Mouse (Mus musculus): Measurements from ENCODE around the gene Ezh1.

The Ezh1 gene

DNA sequence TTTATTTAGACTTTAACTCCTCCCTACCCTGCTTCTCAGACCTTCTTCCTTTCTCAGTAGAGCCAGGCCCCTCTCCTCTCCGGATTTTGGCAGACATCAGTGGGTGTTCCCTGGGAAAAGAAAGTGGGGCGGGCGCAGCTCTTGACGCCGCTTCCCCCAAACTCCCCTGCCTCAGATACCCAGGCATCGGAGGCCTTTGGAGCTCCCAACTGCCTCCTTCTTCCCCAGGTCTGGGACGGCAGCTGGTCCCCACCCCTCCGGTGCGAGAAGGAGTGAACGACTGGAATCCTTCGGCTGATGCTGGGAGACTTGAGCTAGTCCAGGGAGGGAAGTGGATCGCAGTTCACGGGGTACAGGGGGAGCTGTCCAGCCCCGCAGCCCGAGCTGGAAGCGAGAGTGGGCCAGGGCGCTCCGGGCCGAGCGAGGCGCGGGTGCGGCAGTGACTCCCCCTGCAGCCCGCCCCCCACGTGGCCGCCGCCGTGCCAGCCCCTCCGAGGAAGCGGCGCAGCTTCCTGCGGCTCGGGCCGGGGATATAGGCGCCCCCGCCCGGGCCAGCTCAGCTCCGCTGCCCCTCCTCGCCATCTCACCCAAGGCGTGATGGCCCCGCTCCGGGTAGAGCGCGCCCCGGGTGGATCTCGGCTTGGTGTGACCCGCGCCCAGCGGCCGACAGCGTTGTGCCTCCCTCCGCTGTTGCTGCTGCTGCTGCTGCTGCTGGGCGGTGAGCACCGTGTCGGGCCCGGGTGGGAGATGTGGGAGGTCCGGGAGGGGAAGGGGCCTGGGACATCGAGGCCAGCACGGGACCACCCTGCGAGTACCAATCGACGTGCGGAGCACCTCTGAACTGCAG lies 19.8 kb upstream of the Ezh1 start, which contains the start of gene Ramp2:
TSS of gene Ramp2 (plus strand) at position 174 of the 847 bp plus-strand sequence.
- DNase-seq = peak in 1 of 2 experiments; percentile 28

DNA sequence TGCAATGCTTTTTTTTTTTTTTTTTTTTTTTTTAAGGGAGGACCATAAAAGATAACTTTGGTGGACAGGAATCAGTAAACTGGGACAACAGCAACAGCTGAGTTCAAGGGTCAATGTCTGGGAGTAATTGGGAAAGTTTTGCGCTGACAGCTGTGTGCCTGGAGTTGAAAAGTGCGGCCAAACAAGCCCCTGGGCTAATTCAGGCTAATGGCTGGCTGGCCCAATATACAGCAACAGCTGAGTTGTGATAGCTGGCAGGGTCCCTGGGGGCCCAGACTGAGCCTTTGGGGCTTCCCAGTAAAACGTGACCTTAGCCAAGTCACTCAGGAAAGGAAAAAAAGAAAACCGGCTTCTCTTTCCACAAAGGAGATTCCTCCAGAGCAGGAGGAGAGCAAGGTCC lies 18.8 kb upstream of the Ezh1 start:
- no peak for DNase-seq

DNA sequence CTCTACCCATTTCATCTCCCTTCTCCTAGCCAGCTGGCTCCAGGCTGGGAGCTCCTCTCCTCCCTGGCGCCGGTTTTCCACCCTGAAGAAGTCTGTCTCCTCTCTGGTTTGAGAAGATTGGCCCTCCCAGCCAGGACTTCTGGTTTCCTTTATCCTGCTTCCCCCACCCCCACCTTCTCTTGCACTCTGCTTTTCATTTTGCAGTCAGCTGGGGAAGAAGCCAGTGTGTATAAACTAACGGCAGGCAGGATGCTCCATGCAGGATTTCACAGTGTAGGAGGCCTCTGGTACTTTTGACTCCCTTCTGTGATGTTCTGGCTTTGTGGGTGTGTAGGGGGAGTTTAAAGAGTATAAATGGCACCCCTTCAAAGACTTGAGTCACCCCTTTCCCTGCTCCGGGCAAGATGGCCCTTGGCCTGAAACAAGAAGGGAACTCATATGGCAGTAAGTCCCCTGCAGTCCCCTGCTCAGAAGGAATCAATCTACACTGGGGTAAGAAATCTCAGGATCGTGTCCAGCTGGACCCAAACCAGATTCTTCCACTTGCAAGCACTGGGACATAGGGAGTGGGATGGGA lies 11.9 kb upstream of the Ezh1 start:
- DNase-seq = no peak

DNA sequence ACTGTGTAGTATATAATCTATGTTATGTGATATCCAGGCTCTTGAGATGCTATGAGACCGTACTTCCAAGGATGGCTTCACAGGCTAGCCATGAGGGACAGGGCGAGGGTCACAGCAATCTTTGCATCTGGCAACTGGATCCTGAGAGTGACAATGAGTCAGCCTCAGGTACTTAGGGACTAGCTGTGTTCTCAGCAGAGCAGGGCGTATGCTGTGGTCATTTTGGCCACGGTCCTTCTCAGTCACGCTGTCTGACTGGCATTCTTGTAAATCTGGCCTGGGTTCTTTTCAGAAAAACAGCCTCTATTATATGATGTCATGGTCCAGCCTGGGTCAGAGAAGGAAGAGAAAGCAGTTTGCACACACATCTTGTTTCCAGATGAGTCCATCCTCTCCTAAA lies 10.5 kb upstream of the Ezh1 start:
- no peak for DNase-seq

DNA sequence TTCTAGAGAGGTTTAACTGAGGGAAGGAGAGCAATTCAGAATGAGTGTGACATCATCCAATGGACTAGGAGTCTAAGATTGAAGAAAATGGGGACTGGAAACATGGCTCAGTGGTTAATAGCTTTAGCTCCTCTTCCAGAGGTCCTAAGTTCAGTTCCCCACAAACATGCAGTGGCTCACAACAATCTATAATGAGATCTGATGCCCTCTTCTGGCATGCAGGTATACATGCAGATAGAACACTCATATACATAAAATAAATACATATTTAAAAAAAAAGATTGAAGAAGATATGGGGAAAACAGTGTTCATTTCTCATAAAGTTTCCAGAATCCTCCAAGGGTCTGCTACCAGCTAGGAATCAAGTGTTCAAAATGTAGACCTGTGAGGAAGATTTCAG lies 9.2 kb upstream of the Ezh1 start:
- no peak for DNase-seq

DNA sequence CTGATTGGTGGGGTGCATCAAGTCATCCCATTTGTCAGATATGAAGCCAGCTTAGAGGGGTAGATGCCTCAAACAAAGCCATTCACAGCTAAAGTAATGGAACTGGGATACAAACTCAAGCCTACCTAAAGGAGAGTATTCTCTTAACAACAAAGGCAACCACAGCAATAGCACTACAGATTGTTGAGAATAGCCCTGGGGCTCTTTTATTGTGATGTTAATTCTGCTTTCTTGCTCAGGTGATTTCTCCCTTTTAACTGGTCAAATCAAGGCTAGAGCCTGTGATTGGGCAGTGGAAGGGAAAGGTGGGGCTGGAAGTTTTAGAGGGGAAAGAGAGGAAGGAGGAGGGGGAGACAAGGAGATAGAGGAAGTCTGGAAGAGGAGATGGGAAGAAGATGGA lies 7.9 kb upstream of the Ezh1 start:
- DNase-seq = no peak

DNA sequence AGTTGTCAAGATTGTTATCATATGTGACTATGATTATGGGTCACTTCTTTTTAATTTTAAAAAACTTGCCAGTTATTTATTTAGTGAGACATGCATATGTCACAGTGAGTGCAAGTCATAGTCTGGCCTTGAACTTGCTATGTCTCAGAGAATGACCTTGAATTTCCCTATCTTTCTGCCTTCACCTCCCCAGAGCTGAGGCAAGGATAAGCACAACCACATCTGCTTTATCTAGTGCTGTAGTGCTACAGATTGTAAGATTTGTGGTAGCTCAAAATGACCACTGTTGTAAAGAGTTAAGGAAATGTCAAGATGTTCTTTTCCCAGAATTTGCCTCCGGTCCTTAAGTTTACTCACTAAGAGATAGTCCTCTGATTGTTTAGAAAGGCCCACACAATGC lies 7.0 kb upstream of the Ezh1 start:
- DNase-seq = no peak

DNA sequence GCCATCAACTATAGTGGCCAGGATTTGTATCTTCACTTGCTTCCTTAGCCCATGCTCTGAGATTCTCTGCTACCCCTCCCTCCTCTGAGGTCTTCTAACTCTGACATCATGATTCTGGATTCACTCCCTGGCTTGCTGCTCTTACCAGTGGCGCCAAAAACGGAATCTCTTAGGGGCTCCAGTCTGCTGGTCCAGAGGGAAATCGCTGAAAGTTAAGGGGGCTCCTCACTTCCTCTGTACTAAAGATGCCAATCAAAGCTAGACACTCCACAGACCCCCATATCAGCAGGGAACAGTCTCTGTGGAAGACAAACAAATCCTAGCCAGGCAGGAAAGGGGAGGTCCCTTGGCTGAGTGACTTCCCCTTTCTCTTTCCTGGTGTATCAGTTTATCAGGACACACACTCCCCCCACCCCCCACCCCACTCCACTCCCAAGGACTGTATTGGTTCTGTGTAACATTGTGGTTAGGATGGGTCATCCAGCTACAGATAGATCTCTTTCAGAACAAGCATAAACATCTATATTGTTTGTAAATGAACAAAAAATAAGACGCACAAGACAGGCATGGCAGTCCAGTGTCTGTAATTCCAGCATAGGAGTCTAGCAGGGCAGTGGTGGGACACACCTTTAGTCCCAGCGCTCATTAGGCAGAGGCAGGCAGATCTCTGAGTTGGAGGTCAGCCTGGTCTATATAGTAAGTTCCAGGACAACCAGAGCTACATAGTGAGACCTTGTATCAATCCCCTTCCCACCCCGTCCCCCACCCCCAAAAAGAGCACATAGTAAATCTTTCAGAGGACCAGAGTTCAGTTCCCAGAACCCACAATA lies 6.0 kb upstream of the Ezh1 start:
- no peak for DNase-seq

DNA sequence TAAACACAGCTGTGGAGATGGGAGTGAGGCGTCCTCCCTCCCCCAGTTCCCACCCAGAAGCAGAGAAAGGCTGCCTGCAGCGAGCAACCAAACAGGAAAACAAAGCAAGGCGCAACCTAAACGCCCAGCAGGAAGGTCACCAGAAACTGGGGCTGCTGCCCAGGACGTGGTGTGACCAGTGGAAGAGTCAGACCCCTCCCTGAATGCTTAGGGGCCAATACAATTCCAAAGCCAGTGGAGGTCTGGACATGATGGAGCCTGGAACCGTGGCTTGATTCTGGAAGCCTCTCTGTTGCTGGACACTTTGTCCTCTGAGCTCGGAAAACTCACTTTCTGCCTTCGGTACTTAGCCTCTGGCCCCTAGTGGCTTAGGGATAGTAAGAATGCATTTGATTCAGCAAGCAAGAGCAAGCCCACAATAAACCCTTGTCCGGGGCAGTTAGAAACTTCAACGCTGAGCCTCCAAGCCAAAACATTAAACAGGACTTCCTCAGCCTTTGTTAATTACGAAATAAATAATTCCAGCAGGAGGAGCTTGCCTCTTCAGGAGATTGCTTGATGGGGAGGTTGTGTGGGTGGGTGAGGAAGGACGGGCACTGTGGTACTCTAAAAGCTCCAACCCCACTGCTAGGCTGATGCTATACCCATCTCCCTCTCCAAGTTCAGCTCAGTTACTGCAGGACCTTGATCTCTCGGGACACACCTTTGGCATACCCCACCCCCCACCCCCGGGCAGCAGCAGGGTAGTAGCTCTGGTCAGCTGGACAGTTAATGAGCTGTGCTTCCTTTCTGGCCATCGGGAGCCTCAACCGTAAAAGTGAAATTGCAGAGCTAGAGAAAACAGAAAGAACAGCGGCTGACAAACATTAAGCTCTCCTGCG lies 5.0 kb upstream of the Ezh1 start:
- peak in 1 of 2 experiments; percentile 26 for DNase-seq

DNA sequence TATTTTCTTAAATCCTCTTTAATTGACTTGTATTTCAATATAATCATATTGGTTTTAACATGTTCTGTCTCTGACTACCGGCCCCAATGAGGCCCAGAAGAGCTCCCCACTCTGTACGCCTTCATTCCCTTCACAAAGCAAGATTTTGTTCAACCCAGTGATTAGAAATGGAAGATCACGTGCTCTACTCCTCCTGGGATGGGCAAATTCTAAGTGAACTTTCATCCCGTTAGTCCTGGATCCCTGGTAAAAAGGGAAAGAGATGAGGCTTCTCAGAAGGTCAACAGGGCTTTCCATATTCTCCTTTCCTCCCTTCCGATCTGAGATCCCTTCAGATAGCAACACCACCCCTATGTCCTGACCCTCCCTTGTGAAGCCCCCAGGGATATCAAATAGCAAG lies 4.3 kb upstream of the Ezh1 start:
- DNase-seq = no peak

DNA sequence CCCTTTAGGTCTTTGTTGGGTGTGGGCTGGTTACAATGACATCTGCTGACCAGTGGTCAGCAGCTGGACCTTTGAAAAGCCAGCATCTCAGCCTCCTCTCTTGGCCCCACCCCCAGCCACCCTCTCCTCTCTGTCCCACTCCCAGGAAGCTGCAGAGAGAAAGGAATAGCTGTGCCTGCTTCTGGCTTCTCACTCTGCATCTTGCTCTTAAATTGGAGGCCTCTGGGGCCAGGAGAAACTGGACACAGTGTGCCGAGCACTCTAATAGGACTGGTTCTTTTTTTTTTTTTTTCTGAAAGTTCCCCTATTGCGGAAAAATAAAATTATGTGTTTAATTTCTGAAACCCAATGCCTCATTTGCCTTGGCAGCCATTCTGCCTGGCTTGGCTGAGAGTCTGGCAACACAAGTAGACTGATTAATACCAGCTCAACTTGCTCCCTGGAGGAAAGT lies 3.8 kb upstream of the Ezh1 start:
- peak in 1 of 2 experiments; percentile 18 for DNase-seq

DNA sequence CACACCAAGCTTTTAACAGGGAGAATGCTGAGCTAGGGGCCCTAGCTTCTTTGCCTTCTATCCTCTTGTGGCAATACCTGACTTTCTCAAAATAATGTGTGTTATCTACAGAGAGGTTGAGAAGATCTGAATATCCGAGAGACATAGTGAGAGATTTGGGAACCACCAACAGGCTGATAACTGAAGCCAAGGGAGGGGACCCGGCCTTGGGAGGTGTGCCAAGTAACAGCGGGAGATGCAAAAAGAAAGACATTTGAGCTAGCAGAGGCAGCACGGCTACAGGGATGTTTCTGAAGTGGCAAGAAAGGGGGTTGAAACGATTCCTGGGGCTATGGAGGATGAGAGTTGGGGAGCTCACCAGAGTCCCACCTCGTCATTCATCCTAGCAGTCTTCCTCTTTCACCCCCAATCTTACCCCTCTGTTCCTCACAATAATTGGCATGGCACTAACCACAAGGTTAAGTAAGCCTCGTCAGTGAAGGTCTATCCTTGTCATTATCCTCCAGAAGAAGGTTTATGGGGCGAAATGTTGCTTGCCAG lies 3.2 kb upstream of the Ezh1 start:
- no peak for DNase-seq

DNA sequence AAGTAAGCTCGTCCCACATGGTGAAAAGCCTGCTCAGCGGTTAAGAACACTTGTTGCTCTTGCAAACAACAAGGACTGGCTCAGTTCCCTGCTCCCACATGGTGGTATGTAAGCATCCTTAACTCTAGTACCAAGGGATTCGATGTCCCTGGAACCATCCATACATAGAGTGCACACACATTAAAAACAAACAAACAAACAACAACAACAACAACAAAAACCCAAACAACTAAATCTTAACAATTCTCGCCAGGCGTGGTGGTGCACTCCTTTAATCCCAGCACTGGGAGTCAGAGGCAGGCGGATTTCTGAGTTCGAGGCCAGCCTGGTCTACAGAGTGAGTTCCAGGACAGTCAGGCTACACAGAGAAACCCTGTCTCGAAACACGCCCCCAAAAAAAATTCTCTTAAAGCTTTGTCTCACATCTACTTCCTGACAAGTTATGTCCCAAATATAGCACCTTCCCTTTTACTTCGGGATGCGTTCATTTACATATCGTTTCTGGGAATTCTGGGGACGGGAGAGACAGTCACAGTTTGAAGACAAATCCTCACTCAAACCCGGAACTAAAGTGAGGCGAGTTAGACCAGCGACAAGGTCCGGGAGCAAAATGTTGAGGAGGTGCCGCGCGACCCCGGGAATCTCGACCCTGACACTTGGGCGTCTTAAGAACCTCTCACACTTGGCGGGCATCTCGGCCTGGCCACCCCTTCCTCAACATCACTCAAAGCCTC lies 765 bp downstream of the Ezh1 start:
- DNase-seq = no peak

DNA sequence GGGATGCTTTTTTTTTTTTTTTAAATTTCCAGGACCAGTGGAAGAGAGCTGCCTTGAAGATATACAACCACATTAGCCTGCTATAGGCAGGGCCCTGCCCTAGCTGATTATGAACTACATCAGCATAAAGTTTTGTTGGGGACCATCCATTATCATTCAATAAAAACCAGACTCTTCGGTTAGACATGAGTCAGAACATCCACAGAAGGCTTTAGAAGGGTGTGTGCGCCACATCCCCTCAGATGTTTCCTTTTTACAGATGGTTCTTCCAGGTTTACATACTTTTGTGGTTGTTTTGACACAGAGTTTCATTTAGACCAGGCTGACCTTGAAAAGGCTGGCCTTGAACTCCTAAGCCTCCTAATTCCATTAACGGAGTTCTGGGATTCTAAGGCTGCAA lies 1.9 kb downstream of the Ezh1 start:
- no peak for DNase-seq

DNA sequence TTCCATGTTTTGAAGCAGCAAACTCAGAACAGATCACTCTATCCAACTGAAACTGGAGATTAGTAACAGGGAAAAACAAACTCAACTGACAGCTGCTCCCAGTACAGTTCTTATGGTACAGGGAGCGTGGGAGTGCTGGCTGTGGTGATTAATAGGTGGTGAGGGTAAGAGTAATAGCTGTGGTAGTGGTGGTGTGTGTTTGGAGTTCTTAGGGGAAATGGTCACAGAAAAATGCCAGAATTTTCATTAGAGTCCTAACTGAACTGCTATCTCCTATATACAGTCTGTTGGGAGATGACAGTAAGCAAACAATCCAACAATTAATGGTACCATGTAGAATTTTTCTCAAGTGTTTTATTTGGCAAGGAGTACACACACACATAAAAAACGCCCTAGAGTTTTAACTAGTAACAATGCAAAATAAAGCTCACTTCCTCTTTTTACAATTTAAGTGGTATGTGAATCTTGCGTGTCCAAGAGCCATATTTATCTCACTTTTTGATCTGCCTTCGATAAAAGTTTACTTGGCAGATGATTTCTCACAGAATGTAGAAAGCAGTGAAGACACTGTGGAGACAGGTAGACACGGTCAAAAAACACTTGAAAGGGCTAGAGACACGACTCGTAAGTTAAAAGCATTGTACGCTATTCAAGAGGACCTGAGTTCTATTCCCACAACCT lies 4.8 kb downstream of the Ezh1 start:
- DNase-seq = no peak

DNA sequence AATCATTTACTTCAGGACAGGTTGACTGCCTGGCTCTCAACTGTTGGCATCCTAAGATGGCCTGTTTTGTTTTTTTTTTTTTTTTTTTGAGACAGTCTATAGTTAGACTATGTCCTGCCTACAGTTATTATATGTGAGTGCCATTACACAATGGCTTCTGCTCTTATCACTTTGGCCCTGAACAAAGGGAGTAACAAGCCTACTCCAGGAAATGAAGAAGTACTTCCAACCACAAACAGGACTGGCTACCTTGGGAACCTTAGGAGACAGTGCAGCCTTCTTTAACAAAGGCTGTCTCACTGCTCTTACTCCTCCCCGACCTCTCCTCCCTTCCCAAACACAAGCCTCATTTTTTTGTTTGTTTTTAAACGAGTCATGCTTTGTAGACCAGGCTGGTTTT lies 5.4 kb downstream of the Ezh1 start:
- DNase-seq = no peak

DNA sequence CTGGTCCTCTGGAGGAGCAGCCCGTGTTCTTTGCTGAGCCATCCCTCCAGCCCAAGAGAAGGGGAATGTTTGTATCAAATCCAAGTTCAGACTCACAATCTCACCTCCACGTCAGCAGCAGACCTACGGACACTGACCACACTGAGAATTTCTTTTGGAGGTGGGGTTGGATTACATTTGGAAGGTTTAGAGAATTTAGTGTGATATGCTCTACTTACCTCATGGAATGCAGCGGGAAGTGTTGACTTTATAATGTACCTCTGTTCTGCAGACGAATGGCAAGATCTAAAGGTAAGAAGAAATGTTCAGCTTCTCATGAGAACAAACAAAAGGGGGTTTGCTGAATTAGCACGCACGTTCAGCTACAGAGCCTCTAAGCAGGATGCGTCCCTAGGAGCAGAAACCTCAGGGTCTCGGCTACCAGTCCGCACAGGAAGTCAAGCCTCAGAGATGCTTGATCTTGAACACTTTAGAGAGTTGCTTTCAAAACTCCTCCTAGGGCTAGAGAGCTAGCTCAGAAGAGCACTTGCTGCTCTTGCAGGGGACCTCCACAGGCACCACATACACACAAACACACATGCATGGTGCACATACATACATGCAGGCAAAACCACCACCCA lies 7.7 kb downstream of the Ezh1 start:
- DNase-seq = no peak

DNA sequence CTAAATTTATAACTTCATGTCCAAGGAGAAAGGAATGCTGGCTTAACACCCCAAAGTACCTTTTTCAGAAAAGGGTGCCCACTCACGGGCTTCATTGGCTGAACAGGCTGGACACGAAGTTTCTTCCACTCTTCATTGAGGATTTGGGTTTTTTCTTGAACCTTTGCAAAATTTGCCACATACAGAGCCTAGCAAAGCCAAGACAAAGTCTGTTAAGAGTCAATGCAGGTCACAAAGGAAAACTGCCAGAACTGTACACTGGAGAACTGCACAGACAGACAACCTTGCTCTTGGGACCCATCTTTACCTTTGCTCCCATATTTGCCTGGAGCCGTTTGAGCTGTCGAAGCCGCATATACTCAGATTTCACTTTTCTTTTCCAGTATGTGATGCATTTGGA lies 9.3 kb downstream of the Ezh1 start:
- no peak for DNase-seq

DNA sequence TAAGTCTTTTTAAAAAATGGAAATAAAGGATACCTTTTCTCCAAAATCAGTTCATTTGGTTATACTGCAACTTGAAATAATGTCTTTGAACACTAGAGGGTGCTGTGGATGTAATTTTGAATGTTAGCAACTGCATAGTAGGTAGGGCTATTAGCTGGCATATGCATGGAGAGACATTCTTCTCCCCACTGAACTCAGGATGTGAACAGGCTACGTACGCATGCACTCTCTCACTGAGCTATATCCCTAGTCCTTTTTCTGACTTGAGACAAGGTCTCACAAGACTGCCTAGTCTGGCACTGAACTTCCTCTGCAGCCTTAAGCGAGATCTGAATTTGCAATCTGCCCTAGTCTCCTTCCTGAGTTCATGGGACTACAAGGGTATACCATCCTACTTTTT lies 14.3 kb downstream of the Ezh1 start:
- peak in 1 of 2 experiments; percentile 38 for DNase-seq

DNA sequence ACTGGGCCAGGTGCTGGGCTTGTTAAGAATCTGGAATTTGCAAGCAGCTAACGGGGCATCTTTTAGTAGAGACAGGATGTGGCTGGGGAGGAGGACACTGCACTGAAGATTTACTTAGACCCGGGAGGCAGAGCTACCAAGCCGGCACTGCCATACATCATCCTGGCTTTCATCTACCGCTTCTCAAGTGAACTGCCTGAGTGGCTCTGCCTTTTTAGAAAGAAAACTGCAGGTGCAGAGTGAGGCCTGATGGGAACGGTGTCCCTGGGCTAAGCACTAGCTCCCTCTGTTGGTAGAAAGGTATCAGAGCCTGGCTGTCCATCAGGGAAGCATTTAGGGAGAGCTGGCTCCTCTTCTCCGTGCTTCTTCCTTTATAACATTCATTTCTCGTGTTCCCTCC lies 25.3 kb downstream of the Ezh1 start:
- DNase-seq = peak; percentile 76 to 85

DNA sequence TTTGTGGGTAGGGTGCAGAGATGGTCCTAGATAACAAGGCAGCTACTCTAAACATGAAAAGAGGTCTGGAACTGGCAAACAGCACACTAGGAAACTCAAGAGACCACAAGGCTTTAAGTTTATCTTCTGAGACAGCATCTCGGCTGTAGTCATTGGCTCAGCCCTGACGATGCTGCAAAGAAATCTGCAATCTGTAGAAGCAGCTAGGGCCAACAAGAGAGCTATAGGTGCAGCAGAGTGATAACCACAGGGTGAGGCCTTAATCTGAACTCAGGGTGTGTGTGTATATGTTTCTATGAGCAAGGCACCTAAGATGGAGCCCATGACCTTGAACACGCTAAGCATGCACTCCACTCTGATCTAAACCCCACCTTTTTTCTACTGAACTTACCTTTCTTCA lies 26.7 kb downstream of the Ezh1 start:
- DNase-seq = no peak

All from cerebellum, adult 18-20 months (tissue).